In the genomic region with DNA sequence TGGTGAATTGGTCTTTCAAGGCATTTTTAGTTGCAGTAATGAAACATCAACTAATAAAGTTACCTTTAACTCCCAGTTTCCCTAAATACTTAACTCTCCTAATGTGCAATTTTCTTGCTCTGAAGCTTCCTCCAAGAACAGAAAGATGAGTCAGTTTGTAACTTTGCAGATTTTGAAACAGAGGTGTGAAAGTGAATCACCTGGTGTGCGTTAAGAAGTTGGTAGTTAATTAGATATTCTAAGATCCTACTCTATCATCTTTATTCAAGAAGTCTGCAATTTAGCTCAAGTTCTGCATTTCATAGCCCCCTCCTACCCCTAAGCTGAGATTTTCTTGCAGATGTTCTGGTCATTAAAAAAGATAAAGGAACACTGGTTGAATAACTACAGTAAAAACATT, we compare ENCODE assay signal across 11 mouse cellular contexts.
"Had no signal": no experiment of that assay in that cellular context is flagged by ENCODE, and none has a peak within 500 bp of the region (broad histone marks: within the 10 kb centered on the region; RNA-seq: fewer than 3 reads in every experiment).

No protein-coding gene starts in this region.

- DNase-seq: retina, postnatal 1 day; right cerebral cortex, postnatal 14 days; right cerebral cortex, postnatal 25 days; right cerebral cortex, postnatal 4 days; spleen, adult 18-20 months; thymus, adult 18-20 months; thymus, adult 2 months; thymus, postnatal 14 days; thymus, postnatal 25 days; thymus, postnatal 36 days; thymus, postnatal 4 days had no signal
